In the genomic region with DNA sequence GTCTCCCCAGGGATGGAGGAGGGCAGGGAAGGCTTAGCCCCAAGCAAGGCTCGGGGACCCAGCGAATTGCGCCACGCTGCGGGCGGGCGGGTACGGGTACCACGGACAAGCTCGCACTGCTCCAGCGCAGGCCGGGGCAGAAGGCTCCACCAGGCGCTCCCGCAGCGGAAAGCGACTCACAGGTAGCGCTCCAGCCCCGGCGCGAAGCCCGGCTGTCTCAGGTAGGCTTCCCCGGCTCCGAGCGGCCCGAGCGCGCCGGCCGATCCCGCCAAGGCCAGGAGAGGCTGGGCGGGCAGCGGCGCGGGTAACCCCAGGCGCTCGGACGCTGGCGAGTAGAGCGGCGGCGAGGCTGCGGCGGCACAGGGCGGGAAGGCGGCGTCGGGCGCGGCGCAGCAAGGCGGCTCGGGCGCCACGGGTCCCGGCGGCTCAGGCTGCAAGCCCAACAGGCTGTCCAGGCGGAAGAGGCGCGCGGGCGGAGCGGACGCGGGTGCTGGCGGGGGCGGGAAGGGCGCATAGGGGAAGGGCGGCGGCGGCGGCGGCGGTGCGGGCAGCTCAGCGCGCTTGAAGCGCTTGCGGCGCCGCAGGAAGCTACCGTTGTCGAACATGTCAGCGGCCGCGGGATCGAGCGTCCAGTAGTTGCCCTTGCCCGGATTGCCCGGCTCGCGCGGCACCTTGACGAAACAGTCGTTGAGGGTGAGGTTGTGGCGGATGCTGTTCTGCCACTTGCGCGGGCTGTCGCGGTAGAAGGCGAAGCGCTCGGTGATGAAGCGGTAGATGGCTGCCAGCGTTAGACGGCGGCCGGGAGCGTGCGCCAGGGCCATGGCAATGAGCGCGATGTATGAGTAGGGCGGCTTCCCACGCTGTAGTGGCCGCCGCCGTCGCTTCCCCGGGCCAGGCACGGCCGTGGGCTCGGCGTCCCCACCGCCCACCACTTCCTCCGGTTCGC, we compare ENCODE assay signal across 9 mouse cellular contexts. TPM values are rescaled to one million over a fixed set of nuclear protein-coding genes. Genes with fewer than 3 reads are reported as not detected.
A peak's percentile ranks its signal among the peaks of the same experiment; 100 is the strongest.
DNase-seq lines count a peak whose midpoint lies in the region; ATAC-seq and TF ChIP-seq lines count a peak whose summit lies in the region.
"Had no signal": no experiment of that assay in that cellular context is flagged by ENCODE, and none has a peak within 500 bp of the region (broad histone marks: within the 10 kb centered on the region; RNA-seq: fewer than 3 reads in every experiment).

No protein-coding gene starts in this region.

- peak overlapping the region; percentile 51 for H3K4me3 ChIP-seq in heart, embryonic 16.5 days (ENCODE audit: low read length)
- H3K4me3 ChIP-seq in limb, embryonic 14.5 days (replicated peaks; ENCODE audit: low read length) = peak overlapping the region; percentile 43
- peak overlapping the region; percentile 31 for H3K4me3 ChIP-seq in neural tube, embryonic 11.5 days (ENCODE audit: low read depth, low read length)

- WGBS in heart, embryonic 16.5 days = under 1% methylated on average over 123 of the region's 125 CpGs
- under 1% methylated on average over 61 of the region's 125 CpGs for WGBS in limb, embryonic 14.5 days
- WGBS in neural tube, embryonic 11.5 days = under 1% methylated on average over 105 of the region's 125 CpGs

- H3K9ac ChIP-seq in heart, embryonic 16.5 days (ENCODE audit: low read length) = no peak overlapping the region
- H3K9ac ChIP-seq in limb, embryonic 14.5 days (ENCODE audit: low read depth, low read length, severe bottlenecking) = peak overlapping the region; percentile 36; the same call in 1 of the 2 replicates
- no peak overlapping the region for H3K9ac ChIP-seq in neural tube, embryonic 11.5 days (ENCODE audit: low read length)

- H3K9me3 ChIP-seq in heart, embryonic 16.5 days (replicated peaks; ENCODE audit: control insufficient read depth, low read length) = 0 out of 2 replicates have a peak, but pooled peaks cover 2% of the 10 kb centered on the region
- H3K9me3 ChIP-seq in limb, embryonic 14.5 days (ENCODE audit: control insufficient read depth, low read length) = no peaks in the 10 kb centered on the region
- no peaks in the 10 kb centered on the region for H3K9me3 ChIP-seq in neural tube, embryonic 11.5 days (ENCODE audit: control insufficient read depth, low read length)

- DNase-seq in kidney, adult 18-20 months = peak; percentile 23
- DNase-seq in kidney, adult 11 months = no peak
- DNase-seq in adrenal gland, postnatal 25 days = peak; percentile 40
- DNase-seq in limb, embryonic 14.5 days (ENCODE audit: low spot score) = no peak
- peak; percentile 49 for DNase-seq in neural tube, embryonic 11.5 days (ENCODE audit: low spot score)
- no peak for DNase-seq in right cerebral cortex, postnatal 25 days
- no peak for DNase-seq in spleen, postnatal 36 days (ENCODE audit: low spot score in 2 of 2)

- TF ChIP-seq POLR2A in limb, embryonic 14.5 days (IDR thresholded peaks at IDR 0.05; ENCODE audit: borderline replicate concordance, extremely low read depth, insufficient read depth, insufficient read length) = no peak

- peak overlapping the region; percentile 75 for H3K4me2 ChIP-seq in heart, embryonic 16.5 days (ENCODE audit: low read depth, low read length)
- H3K4me2 ChIP-seq in limb, embryonic 14.5 days (replicated peaks; ENCODE audit: low read depth, low read length, severe bottlenecking) = peak overlapping the region; percentile 66
- peak overlapping the region; percentile 45 for H3K4me2 ChIP-seq in neural tube, embryonic 11.5 days (ENCODE audit: low read depth)

- H3K36me3 ChIP-seq in heart, embryonic 16.5 days (ENCODE audit: control insufficient read depth, insufficient read depth) = no peaks in the 10 kb centered on the region
- H3K36me3 ChIP-seq in limb, embryonic 14.5 days (ENCODE audit: control insufficient read depth, insufficient read depth, low read length) = no peaks in the 10 kb centered on the region
- H3K36me3 ChIP-seq in neural tube, embryonic 11.5 days (ENCODE audit: control insufficient read depth, insufficient read depth, low read length) = no peaks in the 10 kb centered on the region

- peak; percentile 32; the same call in 1 of the 2 replicates for ATAC-seq in heart, embryonic 16.5 days (replicated peaks; ENCODE audit: extremely low read depth, insufficient read depth, low FRiP score)
- ATAC-seq in limb, embryonic 14.5 days (ENCODE audit: low FRiP score, low read depth) = 0 out of 2 replicates have a peak, but pooled peaks have one; percentile 34
- peak; percentile 40 for ATAC-seq in neural tube, embryonic 11.5 days (ENCODE audit: insufficient read depth, low FRiP score, low TSS enrichment)

- peaks cover 80% of the 10 kb centered on the region for H3K27me3 ChIP-seq in heart, embryonic 16.5 days (ENCODE audit: control insufficient read depth, insufficient read depth, low read length)
- H3K27me3 ChIP-seq in limb, embryonic 14.5 days (ENCODE audit: control insufficient read depth, insufficient read depth, low read length) = peaks cover 85% of the 10 kb centered on the region
- H3K27me3 ChIP-seq in neural tube, embryonic 11.5 days (ENCODE audit: control insufficient read depth, insufficient read depth, low read length) = peaks cover 62% of the 10 kb centered on the region

- H3K27ac ChIP-seq in heart, embryonic 16.5 days (ENCODE audit: low read length) = no peak overlapping the region
- H3K27ac ChIP-seq in limb, embryonic 14.5 days (replicated peaks; ENCODE audit: low read depth, low read length) = no peak overlapping the region
- no peak overlapping the region for H3K27ac ChIP-seq in neural tube, embryonic 11.5 days (ENCODE audit: low read depth, low read length)

- H3K4me1 ChIP-seq in heart, embryonic 16.5 days (ENCODE audit: control insufficient read depth, insufficient read depth, low read length) = peaks cover 6% of the 10 kb centered on the region
- H3K4me1 ChIP-seq in limb, embryonic 14.5 days (ENCODE audit: control insufficient read depth, insufficient read depth, low read length) = no peaks in the 10 kb centered on the region
- no peaks in the 10 kb centered on the region for H3K4me1 ChIP-seq in neural tube, embryonic 11.5 days (ENCODE audit: control insufficient read depth, insufficient read depth, low read length)

RNA-seq across cellular contexts. Expression of a gene that starts 0.6 kb away (rescaled TPM):
- total RNA-seq in adrenal gland, postnatal 25 days (2021) = not detected in 2 replicates
- polyA plus RNA-seq in heart, embryonic 16.5 days (2015; fragmentation: Nextera tagmentation; extraction: Ambion mirVana) = not detected in 2 replicates
- not detected in 2 replicates for polyA plus RNA-seq in limb, embryonic 14.5 days (2012; rRNA removed)
- polyA plus RNA-seq in limb, embryonic 14.5 days (2014; fragmentation: Nextera tagmentation; extraction: Ambion mirVana) = not detected in 2 replicates
- not detected in 2 replicates for polyA plus RNA-seq in neural tube, embryonic 11.5 days (2014; fragmentation: Nextera tagmentation; extraction: Ambion mirVana)
- total RNA-seq: hematopoietic stem cell, adult 5-6 weeks had no signal

RNA-seq across cellular contexts. Expression of a gene that starts 16.6 kb away (rescaled TPM):
- 1.1 and 1.6 TPM in 2 replicates for total RNA-seq in adrenal gland, postnatal 25 days (2021)
- 0.07 TPM in 1 of 2 replicates, not detected in the other for polyA plus RNA-seq in heart, embryonic 16.5 days (2015; fragmentation: Nextera tagmentation; extraction: Ambion mirVana)
- polyA plus RNA-seq in limb, embryonic 14.5 days (2012; rRNA removed) = 3.9 and 6.6 TPM in 2 replicates
- 1.2 and 1.5 TPM in 2 replicates for polyA plus RNA-seq in limb, embryonic 14.5 days (2014; fragmentation: Nextera tagmentation; extraction: Ambion mirVana)
- polyA plus RNA-seq in neural tube, embryonic 11.5 days (2014; fragmentation: Nextera tagmentation; extraction: Ambion mirVana) = 0.53 and 1.2 TPM in 2 replicates

Comparison
In these comparisons a context has a peak if more than half of its experiments do, and no peak if none do; other contexts are left out.
1. DNase-seq: peak in kidney, adult 18-20 months (single experiment), adrenal gland, postnatal 25 days (single experiment) and neural tube, embryonic 11.5 days (single experiment); none in kidney, adult 11 months (single experiment), limb, embryonic 14.5 days (single experiment), right cerebral cortex, postnatal 25 days (single experiment) and spleen, postnatal 36 days (0 of 2).
2. Peak in every context shown above with its lines, with median percentiles within 50 percentile points of each other: ATAC-seq, H3K4me2 ChIP-seq and H3K4me3 ChIP-seq.